Mouse (Mus musculus): ENCODE results near the gene Cel. TPM values are rescaled to one million over a fixed set of nuclear protein-coding genes. Genes with fewer than 3 reads are reported as not detected.

The Cel gene
- polyA plus RNA-seq, 1 experiment from 2014 or later, result not detected

- Histone ChIP-seq H3K9ac (ENCODE audit: low read depth, low read length) (no peak overlapping the region; the same call in 1 of the 2 replicates), H3K4me2 (replicated peaks; ENCODE audit: low read depth, low read length) (no peak overlapping the region), H3K4me3 (ENCODE audit: low read length) (no peak overlapping the region), H3K9me3 (ENCODE audit: control insufficient read depth, low read length) (no peaks in the 10 kb centered on the region), H3K27ac (ENCODE audit: low read depth, low read length) (no peak overlapping the region), H3K27me3 (ENCODE audit: control insufficient read depth, insufficient read depth, low read length) (no peaks in the 10 kb centered on the region), H3K4me1 (ENCODE audit: control insufficient read depth, insufficient read depth, low read length) (peaks cover 60% of the 10 kb centered on the region), H3K36me3 (ENCODE audit: control insufficient read depth, insufficient read depth, low read length) (no peaks in the 10 kb centered on the region)
- 70% methylated on average over 7 of the region's 7 CpGs for WGBS
- no peak for ATAC-seq (ENCODE audit: low FRiP score, low TSS enrichment)
These were observed 34.9 kb downstream of the Cel start for GRCm38 (mm10) chr2:28528354-28528730.

GRCm38 (mm10) chr2:28527436-28528353 lies 35.5 kb downstream of the Cel start:
- Histone ChIP-seq H3K4me2 (replicated peaks; ENCODE audit: low read depth, low read length) (no peak overlapping the region), H3K9ac (ENCODE audit: low read depth, low read length) (no peak overlapping the region), H3K27ac (ENCODE audit: low read depth, low read length) (no peak overlapping the region), H3K27me3 (ENCODE audit: control insufficient read depth, insufficient read depth, low read length) (no peaks in the 10 kb centered on the region), H3K36me3 (ENCODE audit: control insufficient read depth, insufficient read depth, low read length) (no peaks in the 10 kb centered on the region), H3K4me3 (ENCODE audit: low read length) (no peak overlapping the region), H3K4me1 (ENCODE audit: control insufficient read depth, insufficient read depth, low read length) (peaks cover 55% of the 10 kb centered on the region), H3K9me3 (ENCODE audit: control insufficient read depth, low read length) (no peaks in the 10 kb centered on the region)
- 78% methylated on average over 20 of the region's 20 CpGs for WGBS
- no peak for ATAC-seq (ENCODE audit: low FRiP score, low TSS enrichment)

- no peak overlapping the region for H3K4me2 ChIP-seq (replicated peaks; ENCODE audit: low read depth, low read length)
- no peak overlapping the region for H3K4me3 ChIP-seq (ENCODE audit: low read length)
- H3K9ac ChIP-seq (ENCODE audit: low read depth, low read length), result no peak overlapping the region
- H3K27ac ChIP-seq (ENCODE audit: low read depth, low read length), result peak overlapping the region; percentile 71
- ATAC-seq (ENCODE audit: low FRiP score, low TSS enrichment), result no peak; the same call in 1 of the 2 replicates
- 38% methylated on average over 12 of the region's 12 CpGs for WGBS
- H3K27me3 ChIP-seq (ENCODE audit: control insufficient read depth, insufficient read depth, low read length), result no peaks in the 10 kb centered on the region
- H3K36me3 ChIP-seq (ENCODE audit: control insufficient read depth, insufficient read depth, low read length), result peaks cover 5% of the 10 kb centered on the region; the same call in 1 of the 2 replicates
- no peaks in the 10 kb centered on the region for H3K9me3 ChIP-seq (ENCODE audit: control insufficient read depth, low read length)
- H3K4me1 ChIP-seq (ENCODE audit: control insufficient read depth, insufficient read depth, low read length), result peaks cover 47% of the 10 kb centered on the region
These were observed 37.0 kb downstream of the Cel start for GRCm38 (mm10) chr2:28525943-28526876.

GRCm38 (mm10) chr2:28525219-28525942 lies 37.8 kb downstream of the Cel start:
- Histone ChIP-seq H3K9ac (ENCODE audit: low read depth, low read length) (peak overlapping the region; percentile 8; the same call in 1 of the 2 replicates), H3K27ac (ENCODE audit: low read depth, low read length) (peak overlapping the region; percentile 71), H3K4me2 (replicated peaks; ENCODE audit: low read depth, low read length) (no peak overlapping the region), H3K27me3 (ENCODE audit: control insufficient read depth, insufficient read depth, low read length) (no peaks in the 10 kb centered on the region), H3K4me1 (ENCODE audit: control insufficient read depth, insufficient read depth, low read length) (peaks cover 41% of the 10 kb centered on the region), H3K4me3 (ENCODE audit: low read length) (no peak overlapping the region), H3K9me3 (ENCODE audit: control insufficient read depth, low read length) (no peaks in the 10 kb centered on the region), H3K36me3 (ENCODE audit: control insufficient read depth, insufficient read depth, low read length) (peaks cover 5% of the 10 kb centered on the region; the same call in 1 of the 2 replicates)
- 14% methylated on average over 11 of the region's 11 CpGs for WGBS
- ATAC-seq (ENCODE audit: low FRiP score, low TSS enrichment), result peak; percentile 67

- H3K4me2 ChIP-seq (replicated peaks; ENCODE audit: low read depth, low read length), result no peak overlapping the region
- no peaks in the 10 kb centered on the region for H3K9me3 ChIP-seq (ENCODE audit: control insufficient read depth, low read length)
- WGBS, result 79% methylated on average over 10 of the region's 10 CpGs
- H3K9ac ChIP-seq (ENCODE audit: low read depth, low read length), result no peak overlapping the region
- no peak for ATAC-seq (ENCODE audit: low FRiP score, low TSS enrichment)
- peaks cover 33% of the 10 kb centered on the region for H3K4me1 ChIP-seq (ENCODE audit: control insufficient read depth, insufficient read depth, low read length)
- no peak overlapping the region for H3K4me3 ChIP-seq (ENCODE audit: low read length)
- H3K27me3 ChIP-seq (ENCODE audit: control insufficient read depth, insufficient read depth, low read length), result no peaks in the 10 kb centered on the region
- peak overlapping the region; percentile 71; the same call in 1 of the 2 replicates for H3K27ac ChIP-seq (ENCODE audit: low read depth, low read length)
- peaks cover 5% of the 10 kb centered on the region; the same call in 1 of the 2 replicates for H3K36me3 ChIP-seq (ENCODE audit: control insufficient read depth, insufficient read depth, low read length)
These were observed 38.8 kb downstream of the Cel start for GRCm38 (mm10) chr2:28524406-28524805.

- Histone ChIP-seq H3K9ac (ENCODE audit: low read depth, low read length) (no peak overlapping the region), H3K4me1 (ENCODE audit: control insufficient read depth, insufficient read depth, low read length) (peaks cover 33% of the 10 kb centered on the region), H3K27ac (ENCODE audit: low read depth, low read length) (no peak overlapping the region), H3K4me3 (ENCODE audit: low read length) (no peak overlapping the region), H3K36me3 (ENCODE audit: control insufficient read depth, insufficient read depth, low read length) (peaks cover 5% of the 10 kb centered on the region; the same call in 1 of the 2 replicates), H3K27me3 (ENCODE audit: control insufficient read depth, insufficient read depth, low read length) (no peaks in the 10 kb centered on the region), H3K9me3 (ENCODE audit: control insufficient read depth, low read length) (no peaks in the 10 kb centered on the region), H3K4me2 (replicated peaks; ENCODE audit: low read depth, low read length) (no peak overlapping the region)
- 33% methylated on average over 5 of the region's 5 CpGs for WGBS
- ATAC-seq (ENCODE audit: low FRiP score, low TSS enrichment), result peak; percentile 71
These were observed 39.5 kb downstream of the Cel start for GRCm38 (mm10) chr2:28523643-28524117.

- H3K9ac ChIP-seq (ENCODE audit: low read depth, low read length), result no peak overlapping the region
- H3K4me1 ChIP-seq (ENCODE audit: control insufficient read depth, insufficient read depth, low read length), result peaks cover 29% of the 10 kb centered on the region
- H3K27ac ChIP-seq (ENCODE audit: low read depth, low read length), result no peak overlapping the region
- WGBS, result 77% methylated on average over 4 of the region's 4 CpGs
- no peaks in the 10 kb centered on the region for H3K27me3 ChIP-seq (ENCODE audit: control insufficient read depth, insufficient read depth, low read length)
- ATAC-seq (ENCODE audit: low FRiP score, low TSS enrichment), result no peak
- no peak overlapping the region for H3K4me2 ChIP-seq (replicated peaks; ENCODE audit: low read depth, low read length)
- H3K4me3 ChIP-seq (ENCODE audit: low read length), result no peak overlapping the region
- peaks cover 5% of the 10 kb centered on the region; the same call in 1 of the 2 replicates for H3K36me3 ChIP-seq (ENCODE audit: control insufficient read depth, insufficient read depth, low read length)
- no peaks in the 10 kb centered on the region for H3K9me3 ChIP-seq (ENCODE audit: control insufficient read depth, low read length)
These were observed 41.0 kb downstream of the Cel start for GRCm38 (mm10) chr2:28522166-28522565.

- H3K4me3 ChIP-seq (ENCODE audit: low read length), result no peak overlapping the region
- peaks cover 29% of the 10 kb centered on the region for H3K4me1 ChIP-seq (ENCODE audit: control insufficient read depth, insufficient read depth, low read length)
- WGBS, result 82% methylated on average over 6 of the region's 6 CpGs
- peaks cover 5% of the 10 kb centered on the region; the same call in 1 of the 2 replicates for H3K36me3 ChIP-seq (ENCODE audit: control insufficient read depth, insufficient read depth, low read length)
- no peak overlapping the region for H3K4me2 ChIP-seq (replicated peaks; ENCODE audit: low read depth, low read length)
- H3K9me3 ChIP-seq (ENCODE audit: control insufficient read depth, low read length), result no peaks in the 10 kb centered on the region
- no peak for ATAC-seq (ENCODE audit: low FRiP score, low TSS enrichment)
- H3K27me3 ChIP-seq (ENCODE audit: control insufficient read depth, insufficient read depth, low read length), result no peaks in the 10 kb centered on the region
- H3K27ac ChIP-seq (ENCODE audit: low read depth, low read length), result no peak overlapping the region
- H3K9ac ChIP-seq (ENCODE audit: low read depth, low read length), result 0 out of 2 replicates have a peak overlapping the region, but pooled peaks have one; percentile 1
These were observed 41.5 kb downstream of the Cel start for GRCm38 (mm10) chr2:28521571-28522151.
